Mouse (Mus musculus): ENCODE data around the gene Cacna2d4.
"Not testable (repeated sequence)": the region's sequence is repeated elsewhere in the genome, so short reads cannot be mapped to it uniquely, and the experiment has no call there.

Cacna2d4 gene

DNA sequence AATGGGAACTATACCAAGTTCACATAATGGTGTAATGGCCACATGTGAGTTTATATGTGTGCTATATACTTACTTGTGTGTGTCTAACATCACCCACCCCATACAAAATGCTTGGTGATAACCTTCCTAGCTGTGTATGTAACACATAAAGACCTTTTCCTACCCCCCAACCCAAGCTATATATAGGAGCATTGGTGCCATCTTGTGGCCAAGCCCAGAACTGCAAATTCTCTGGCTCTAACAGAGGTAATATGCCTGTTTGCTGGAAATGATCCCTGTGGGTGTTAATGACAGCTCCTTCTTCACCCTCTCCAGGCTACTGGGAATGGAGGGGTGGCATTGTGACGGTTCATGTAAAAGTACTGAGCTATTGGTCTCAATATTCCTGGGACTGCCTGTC, 111.9 kb downstream of the Cacna2d4 start:
- DNase-seq = peak; percentile 45 to 82

DNA sequence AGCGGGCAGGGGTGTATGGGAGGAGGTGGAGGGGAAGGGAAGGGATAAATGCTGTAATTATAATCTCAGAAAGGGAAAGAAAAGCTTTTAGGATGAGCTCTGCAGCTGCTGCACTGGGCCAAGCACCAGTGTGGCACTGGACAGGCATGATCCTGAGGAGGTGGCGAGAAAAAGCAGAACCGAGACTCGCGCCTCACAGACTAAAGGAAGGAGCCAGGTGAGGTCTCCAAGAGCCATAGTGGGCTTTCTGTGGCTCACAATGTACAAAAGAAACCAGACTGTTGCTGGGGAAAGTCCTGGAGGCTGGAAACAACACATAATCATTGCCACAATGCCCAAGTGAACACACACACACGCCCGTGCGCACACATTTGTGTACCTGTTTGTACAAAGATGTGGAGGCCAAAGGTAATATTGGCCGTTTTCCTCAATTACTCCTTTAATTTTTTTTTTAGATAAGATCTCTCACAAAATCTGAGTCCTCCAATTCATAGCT, 114.4 kb downstream of the Cacna2d4 start:
- no peak for DNase-seq

DNA sequence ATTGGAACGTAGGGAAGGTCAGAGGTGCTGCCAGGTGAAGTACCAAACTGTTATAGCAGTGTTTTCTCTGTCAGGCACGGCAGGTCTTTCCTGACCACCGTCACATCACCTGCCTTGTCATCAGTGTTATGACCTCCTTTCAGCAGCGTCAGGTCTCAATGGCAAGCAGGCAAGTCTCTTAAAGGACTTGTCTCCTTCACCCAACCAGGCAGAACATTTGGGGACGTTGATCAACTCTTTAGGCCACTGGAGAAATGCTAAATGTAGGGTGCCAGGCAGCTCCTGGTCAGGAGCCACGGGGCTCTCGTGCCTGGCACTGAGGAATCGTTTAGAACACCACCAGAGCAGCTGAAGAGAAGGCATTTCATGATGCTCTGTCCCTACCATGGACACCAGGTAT, 115.3 kb downstream of the Cacna2d4 start:
- DNase-seq = no peak

DNA sequence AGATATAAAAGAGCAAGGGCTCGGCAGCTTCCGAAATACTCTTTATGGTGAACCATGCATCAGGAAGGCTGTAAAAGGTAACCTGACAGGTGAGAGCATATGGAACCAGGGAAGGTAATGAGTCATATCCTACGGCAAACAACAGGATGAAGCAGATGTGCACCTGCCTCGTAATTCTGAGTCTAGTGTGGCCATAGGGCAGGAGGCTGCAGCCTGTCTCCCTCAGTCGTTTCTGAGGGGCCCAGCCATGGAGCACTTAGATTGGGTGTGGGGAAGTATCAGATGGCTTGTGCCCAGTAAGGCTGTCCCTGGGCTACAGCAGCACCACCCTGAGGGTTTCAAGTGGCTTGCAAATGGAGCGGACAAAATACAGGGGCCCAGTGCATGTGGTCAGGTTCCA, 116.2 kb downstream of the Cacna2d4 start:
- DNase-seq = no peak

DNA sequence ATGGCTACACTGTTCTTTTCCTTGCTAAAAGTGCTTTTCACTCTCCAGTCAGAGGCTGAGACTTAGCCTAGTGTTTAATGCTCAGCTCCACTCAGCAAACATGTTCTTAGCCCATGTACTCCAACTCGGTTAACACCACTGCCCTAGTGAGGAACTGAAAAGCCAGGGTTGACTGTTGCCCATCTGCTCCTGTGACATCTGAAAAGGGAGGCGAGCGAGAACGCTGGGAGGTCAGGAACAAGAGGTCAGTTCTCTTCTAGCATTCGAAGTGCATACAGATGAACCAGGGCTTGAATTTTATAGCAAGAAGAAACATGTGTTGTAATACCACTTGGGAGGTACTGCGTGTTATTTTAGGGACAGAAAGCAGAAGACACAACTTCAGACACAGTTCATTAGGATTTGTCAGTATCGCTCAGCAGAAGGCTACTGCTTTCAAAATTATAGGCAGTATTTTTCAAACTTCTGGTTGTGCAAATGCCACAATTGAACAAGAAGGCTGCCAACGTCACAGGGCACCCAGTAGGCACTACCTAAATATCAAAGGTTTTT, 121.8 kb downstream of the Cacna2d4 start:
- DNase-seq = no peak

DNA sequence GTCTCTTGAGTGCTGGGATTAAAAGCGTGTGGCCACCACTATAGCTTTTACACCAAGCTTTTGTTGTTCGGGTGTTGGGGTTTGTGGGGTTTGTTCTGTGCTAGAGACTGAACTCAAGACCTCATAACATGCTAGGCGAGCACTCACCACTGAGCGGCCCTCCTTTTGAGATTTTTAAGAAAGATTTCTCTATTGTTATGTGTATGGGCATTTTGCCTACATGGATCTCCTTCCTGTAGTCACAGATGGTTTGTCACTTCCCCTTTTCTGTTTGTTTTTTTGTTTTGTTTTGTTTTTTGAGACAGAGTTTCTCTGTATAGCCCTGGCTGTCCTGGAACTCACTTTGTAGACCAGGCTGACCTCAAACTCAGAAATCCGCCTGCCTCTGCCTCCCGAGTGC, 123.9 kb downstream of the Cacna2d4 start:
- not testable (repeated sequence) for DNase-seq

DNA sequence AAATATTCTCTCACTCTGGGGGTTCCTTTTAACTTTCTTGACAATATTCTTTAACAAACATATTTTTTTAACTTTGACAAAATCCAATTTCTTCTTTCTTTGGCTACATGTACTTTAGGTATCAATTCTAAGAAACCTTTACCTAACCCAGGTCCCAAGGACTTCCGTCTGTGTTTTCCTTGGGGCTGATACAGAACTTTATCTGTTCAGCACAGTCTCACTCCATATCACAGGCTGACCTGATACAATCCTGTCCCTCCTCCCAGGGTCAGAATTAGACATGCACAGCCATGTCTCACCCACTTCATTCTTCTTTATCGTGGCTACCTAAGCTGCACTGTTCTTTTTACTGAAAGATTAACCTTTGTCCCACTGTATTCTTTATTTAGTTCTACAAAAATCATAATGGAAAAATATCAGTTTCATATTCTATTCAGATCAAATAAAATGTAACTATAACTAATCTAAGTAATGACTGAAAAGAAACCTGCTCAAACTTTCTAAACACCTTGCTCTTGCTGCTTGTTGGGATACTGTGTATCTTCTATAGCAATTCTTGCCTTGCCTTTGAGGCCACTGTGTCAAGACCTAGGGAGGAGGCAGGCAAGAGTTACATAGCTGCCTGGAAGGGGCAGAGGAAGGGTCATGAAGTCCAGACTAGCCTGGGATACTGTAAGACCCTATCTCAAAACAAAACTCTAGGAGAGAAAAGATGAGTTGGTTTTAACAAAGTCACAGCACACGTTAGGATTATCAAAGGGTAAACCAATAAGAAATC, 124.8 kb downstream of the Cacna2d4 start:
- DNase-seq = no peak

DNA sequence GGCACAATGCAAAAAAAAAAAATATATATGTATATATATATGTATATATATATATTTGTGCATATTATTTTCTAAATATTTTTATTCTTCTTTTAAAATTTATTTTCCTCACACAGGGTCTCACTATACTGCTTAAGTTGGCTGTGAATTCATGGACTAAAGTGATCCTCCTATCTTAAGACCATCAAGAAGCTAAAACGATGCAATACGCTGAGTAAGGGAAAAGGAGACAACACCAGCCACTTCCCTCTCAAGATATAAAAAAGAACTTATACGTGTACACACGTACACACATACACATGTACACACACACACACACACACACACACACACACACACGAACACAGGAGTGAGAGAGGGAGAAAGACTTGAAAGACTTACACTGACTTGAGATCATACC, 127.3 kb downstream of the Cacna2d4 start:
- no peak for DNase-seq

DNA sequence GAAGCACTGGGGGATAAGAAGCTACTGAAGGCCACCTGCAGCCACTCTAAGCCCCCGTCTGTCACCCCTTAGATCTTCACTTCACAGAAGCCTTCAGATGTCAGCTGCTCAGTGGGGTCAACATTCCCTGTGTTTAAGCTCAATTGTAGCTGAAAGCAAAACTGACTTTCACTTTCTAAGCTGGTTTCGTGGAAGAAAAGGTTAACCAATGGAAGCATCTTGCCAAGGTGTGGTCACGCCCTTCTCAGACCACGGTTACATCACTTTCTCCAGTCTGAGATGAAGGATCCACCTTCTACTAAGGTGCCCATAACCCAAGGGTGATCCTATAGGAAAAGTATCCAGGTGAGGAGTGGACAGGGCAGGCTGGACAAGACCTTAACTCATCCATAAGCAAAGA, 130.5 kb downstream of the Cacna2d4 start:
- DNase-seq = not testable (repeated sequence)

DNA sequence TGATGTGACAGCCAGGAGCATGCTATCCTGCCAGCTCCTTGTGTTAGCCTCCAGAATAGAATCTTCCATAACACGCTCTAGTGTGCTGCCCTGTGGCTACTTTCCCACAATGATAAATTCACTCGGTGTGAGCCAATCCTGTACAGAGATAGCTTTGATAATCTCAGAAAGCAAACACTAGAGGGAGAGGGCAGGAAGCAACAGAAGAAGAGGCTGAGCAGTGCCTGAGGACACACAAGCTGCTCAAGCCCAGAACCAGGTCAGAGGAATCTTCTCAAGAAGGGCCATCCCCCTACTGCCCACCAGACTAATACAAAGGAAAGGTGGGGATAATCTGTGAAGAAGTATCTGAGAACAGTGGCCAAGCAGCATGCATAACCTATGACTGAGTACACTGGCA, 131.1 kb downstream of the Cacna2d4 start:
- no peak for DNase-seq

DNA sequence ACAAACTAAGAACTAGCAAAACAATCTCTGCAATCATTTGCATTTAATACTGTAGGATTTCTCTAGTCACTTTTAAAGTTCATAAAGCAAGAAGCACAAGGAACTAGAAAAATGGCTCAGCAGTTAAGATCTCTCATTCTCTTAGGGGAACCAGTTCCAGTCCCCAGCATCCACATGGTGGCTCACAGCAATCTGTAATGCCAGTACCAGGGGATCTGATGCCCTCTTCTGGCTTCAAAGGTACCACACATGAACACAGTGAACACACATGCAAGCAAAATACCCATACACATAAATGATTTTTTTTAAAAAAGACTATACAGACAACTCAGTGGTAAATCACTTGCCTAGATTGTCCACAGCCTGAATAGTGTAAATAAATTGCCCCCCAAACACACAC, 135.3 kb downstream of the Cacna2d4 start:
- DNase-seq = no peak

DNA sequence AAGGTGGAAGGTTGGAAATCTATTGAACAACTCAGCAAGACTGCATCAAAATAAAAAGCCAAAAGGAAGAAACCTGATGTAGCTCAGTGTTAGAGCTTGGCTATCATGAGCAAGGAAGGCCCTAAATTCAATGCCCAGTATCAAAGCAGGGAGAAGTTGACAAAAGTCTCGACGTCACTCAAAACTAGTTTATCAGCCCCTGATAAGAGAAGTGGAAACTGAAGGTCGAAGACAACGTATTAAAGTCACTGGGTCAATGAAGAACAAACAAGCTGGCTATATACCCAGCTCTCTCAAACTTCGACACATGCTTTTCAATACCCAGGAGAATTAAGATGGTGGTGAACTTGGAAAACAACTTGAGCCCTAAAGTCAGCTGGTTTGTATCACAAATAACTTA, 135.9 kb downstream of the Cacna2d4 start:
- no peak for DNase-seq

DNA sequence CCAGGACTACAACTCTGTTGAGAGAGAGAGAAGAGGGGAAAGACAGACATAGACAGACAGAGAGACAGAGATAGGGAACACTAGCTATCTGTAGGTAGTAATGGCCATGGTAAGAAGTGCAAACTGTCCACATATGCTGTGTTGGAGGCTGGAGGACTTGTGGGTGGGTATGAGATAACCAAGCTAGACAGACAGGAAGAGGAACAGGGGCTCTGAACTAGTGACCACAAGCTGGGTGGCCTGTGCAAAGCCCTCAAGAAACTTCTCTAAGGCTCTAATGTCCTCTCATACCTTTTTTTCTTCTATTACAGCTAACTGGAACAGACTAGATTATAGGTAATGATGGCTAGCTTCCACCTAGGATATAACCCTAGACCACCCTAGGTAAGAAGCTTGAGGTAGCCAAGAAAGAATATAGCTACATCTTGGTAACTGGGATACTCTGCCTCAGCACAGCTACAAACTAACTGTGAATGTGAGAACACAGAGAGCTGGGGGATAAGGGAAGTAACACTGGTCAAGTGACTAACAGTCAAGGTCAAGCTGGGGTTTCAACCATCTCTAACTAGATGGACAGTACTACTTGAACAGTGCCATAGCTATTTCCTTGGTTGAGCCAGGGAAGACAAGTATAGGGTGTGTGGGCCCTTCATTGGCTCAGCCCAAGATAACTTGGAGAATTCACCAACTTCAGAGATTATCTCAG, 136.8 kb downstream of the Cacna2d4 start:
- DNase-seq = no peak

DNA sequence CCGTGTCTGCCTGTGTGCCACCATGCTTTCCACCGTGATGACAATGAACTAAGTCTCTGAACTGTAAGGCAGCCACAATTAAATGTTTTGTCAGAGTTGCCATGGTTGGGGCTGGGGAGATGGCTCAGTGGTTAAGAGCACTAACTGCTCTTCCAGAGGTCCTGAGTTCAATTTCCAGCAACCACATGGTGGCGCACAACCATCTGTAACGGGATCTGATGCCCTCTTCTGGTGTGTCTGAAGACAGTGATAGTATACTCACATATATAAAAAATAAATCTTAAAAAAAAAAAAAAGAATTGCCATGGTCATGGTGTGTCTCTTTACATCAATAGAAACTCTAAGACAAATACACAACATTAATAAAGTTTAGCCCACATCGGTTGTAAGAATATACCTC, 138.7 kb downstream of the Cacna2d4 start:
- DNase-seq = no peak

DNA sequence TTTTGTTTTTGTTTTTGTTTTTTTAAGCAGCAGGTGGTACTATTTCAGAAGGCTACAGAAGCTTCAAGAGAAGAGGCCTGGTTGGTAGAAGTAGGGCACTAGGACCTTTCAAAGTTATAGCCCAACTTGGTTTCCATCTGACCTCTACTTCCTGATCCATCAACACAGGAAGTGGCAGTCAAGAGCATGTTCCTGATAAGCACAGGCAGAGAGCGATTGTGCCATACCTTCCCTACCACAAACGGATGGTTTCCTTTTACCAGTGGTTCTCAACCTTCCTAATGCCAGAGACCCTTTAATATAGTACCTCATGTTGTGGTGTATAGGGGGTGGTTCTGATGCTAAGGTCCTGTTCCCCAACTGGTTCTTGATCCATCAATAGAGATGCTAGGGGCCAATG, 141.3 kb downstream of the Cacna2d4 start:
- no peak for DNase-seq

DNA sequence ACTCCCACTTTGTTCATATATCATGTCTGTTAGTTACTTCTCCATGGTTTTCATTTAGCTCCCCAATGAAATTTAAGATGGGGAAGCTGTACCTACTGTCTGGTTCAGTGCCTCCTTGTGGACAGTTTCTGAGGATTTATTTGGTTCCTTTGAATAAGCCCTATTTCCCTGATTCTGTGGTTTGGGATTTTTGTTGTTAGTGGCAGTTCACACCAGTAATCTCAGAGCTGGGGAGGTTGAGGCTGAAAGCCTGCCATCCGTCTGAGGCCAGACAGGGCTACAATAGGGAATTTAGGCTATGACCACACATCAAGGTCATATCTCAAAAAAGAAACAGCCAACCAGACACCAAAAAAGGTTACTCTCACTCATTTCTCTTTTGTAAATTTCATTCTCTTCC, 142.3 kb downstream of the Cacna2d4 start:
- DNase-seq = no peak

DNA sequence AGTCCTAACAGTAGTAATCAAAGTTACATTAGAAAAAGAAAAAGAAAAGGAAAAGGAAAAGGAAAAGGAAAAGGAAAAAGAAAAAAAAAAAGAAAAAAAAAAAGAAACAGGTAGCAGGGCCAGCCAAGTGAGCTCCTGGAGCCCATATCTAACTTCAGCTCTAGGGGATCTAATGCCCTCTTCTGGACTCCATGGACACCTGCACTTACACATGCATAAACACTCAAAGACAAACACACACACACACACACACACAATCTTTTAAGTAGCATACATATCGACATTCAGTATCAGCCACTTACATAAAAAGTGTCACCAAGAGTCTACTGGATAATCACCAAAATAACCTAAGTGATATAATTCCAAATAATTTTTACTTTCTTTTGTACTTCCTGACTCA, 149.3 kb downstream of the Cacna2d4 start:
- no peak for DNase-seq

DNA sequence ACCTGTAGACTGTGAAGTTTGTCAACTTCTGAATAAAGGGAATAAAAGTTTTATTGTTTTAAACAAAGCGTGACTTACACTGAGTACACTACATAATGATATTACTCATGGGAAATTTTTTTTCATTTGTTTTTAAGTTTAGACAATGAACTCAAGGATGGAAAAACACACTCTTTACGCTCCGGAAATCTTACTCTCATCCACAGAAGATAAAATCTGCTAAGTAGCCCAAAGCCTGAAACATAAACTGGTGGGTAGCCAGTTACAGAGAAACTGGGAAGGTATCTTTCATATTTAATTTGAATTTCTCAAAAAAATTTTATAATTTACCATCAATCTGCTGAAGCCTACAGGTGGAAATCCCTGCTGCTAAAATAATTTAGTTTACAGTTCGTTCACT, 150.1 kb downstream of the Cacna2d4 start:
- no peak for DNase-seq

DNA sequence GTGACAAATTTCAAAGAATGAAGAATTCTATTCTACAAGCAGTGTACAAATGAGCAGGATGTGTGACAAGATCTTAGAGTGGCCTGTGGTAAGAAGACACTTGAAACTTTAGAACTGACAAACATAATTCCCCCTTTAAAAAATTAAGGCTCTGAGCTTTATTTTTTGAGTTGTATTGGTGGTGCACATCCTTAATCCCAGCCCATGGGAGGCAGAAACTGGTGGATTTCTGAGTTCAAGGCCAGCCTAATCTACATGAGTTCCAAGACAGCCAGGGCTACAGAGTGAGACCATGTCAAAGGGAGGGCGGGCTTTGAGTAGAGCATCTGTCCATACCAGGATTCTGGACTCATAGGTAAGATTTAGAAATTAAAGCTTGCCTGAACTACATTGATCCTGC, 150.5 kb downstream of the Cacna2d4 start:
- no peak for DNase-seq

DNA sequence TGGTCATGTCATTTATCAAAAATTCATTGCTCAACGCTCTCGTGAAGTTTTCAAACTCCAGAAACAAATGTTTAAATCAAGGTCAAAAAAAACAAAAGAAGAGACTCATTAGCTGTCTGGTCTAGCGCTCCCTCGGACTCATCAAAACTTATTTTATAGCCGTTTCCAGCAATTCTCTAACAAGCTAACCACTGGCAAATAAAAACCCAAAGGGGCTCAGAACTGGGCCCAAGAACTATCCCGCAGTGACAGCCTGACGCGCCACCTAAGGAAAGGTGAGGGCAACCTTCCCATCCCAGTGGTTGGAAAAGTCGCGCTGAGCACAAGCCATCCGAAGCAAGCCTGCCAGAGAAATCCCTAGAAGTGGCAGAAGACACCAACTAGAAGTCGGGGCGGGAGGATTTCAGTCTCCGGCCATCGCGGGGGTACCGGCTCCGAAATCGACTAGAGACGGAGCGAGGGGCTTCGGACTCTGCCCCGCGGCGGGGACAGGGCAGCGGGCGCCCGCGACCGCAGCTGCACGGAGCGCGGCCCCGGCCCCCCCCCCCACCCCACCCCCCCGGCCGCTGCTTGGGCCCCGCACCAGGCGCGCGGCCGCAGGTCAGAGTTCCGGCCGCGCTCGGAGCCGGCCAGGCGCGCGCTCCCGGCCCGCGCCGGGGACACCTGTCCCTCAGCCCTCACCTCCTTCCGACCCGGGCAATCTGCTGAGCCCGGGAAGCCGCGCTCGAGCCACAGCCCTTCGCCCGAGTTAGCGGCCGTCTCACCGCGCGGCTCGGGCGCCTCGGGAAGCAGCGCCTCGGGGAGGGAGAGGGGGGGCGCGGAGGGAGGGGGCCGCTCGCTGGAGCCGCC, 151.7 kb downstream of the Cacna2d4 start:
- peak in 1 of 2 experiments; percentile 43 for DNase-seq

DNA sequence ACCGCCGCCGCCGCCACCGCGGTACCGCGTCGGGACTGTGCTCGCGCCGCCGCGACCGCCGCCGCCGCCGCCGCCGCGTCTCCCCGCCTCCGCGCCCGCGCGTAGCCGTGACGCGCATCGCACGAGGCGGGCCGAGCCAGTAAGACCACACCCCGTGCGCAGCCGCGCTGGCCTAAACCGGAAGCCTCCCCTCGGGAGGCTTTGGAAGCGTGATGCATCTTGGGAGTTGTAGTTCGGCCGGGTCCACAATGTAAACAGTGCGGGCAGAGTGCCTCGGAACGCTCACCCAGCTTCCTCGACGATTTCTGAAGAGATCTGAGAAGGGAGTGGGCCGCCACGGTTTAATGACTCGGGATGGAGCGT, 152.3 kb downstream of the Cacna2d4 start:
- DNase-seq = peak; percentile 96 to 98

DNA sequence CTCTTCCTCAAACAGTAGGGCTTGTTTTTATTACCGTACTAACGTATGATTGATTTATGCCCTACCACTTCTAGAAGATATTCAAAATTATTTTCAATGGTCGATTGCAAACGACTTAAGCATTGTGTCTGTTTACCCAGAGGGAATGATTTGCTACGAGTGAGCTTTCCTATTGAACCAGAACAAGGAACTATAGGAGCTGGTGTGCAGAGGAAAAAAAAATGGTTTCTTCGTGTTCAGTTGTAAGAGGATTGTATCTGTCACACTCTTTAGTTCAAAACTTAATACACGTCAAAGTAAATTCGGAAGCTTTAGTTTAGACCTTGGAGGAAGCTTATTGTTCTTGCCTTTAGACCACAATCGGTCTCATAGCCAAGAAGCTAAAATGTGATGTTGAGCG, 152.8 kb downstream of the Cacna2d4 start:
- no peak for DNase-seq

DNA sequence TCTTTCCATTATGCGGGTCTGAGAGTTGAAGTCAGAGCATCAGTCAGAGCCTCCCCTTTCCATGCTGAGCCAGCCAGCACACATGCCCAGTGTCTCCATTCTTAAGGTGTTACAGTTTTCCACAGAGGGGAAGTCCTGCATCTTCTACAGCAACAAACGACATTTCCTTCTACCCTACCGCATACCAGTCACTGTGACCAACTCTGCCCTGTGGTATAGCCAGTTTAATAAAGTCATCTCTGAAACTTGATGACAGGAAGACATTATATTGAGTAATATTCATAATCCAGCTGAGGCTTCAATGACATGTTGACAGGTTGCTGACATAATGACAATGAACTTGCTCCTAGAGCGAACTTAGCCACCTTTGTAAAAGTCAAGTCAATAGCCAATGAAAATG, 154.4 kb downstream of the Cacna2d4 start:
- no peak for DNase-seq
